8 mouse cellular contexts compared by ENCODE assay signal in the genomic region with DNA sequence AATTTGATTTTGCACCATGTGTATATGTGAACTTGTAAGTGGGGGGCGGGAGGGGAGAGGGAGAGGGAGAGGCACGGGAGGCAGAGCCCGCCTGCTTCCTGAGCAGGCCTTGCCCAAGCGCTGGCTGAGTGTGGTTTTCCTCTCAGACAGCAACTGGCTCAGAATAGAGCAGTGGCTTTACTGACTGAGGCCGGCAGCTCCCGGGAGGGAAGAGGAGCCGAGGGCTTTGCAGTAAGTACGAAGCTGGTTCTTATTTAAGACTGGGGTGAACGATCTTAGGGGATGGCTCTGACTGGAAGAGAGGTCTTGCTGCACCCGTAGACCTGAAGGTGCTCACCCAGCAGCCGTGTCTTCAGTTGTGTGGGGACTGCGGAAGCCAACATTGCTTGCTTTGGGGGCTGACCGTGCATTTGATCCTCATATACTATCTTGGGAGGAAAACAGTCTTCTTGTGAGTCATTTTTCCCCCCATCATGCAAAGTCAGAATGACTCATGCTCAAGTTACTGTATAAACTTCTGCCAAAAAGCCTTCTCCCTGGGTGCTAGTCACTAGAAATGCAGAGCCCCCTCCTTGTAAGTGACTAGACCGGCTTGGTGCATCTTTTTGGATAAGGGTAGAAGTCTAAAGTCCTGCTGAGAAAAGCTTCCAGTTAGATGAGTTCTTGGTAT. TPM values are rescaled to one million over a fixed set of nuclear protein-coding genes. Genes with fewer than 3 reads are reported as not detected.
DNase-seq lines count a peak whose midpoint lies in the region; ATAC-seq and TF ChIP-seq lines count a peak whose summit lies in the region.

No protein-coding gene starts in this region.

- no peak overlapping the region for H3K4me3 ChIP-seq in kidney, embryonic 15.5 days (replicated peaks)
- no peak overlapping the region for H3K4me3 ChIP-seq in kidney, embryonic 14.5 days (ENCODE audit: low read length)
- no peak overlapping the region for H3K4me3 ChIP-seq in embryonic facial prominence, embryonic 12.5 days
- H3K4me3 ChIP-seq in lung, embryonic 14.5 days (ENCODE audit: low read depth, low read length) = no peak overlapping the region
- peak overlapping the region; percentile 15 for H3K4me3 ChIP-seq in stomach, embryonic 16.5 days (replicated peaks; ENCODE audit: low read length)

- peak; percentile 68 for DNase-seq in MEL-GATA-1-ER (ENCODE audit: extremely low read depth, low read depth)
- peak; percentile 45 for DNase-seq in heart, postnatal 4 days
- peak; percentile 57 for DNase-seq in lung, embryonic 14.5 days
- no peak for DNase-seq in cerebellum, adult 9-11 months

- 44% methylated on average over 14 of the region's 14 CpGs for WGBS in kidney, embryonic 15.5 days
- WGBS in kidney, embryonic 14.5 days = 52% methylated on average over 14 of the region's 14 CpGs
- 42% methylated on average over 14 of the region's 14 CpGs for WGBS in embryonic facial prominence, embryonic 12.5 days
- 42% methylated on average over 14 of the region's 14 CpGs for WGBS in lung, embryonic 14.5 days
- 40% methylated on average over 14 of the region's 14 CpGs for WGBS in stomach, embryonic 16.5 days

- ATAC-seq in kidney, embryonic 15.5 days (replicated peaks; ENCODE audit: low FRiP score) = no peak
- no peak for ATAC-seq in kidney, embryonic 14.5 days (ENCODE audit: low FRiP score, low TSS enrichment)
- ATAC-seq in embryonic facial prominence, embryonic 12.5 days (ENCODE audit: insufficient number of reproducible peaks, insufficient read depth, low FRiP score, low TSS enrichment) = no peak
- ATAC-seq in lung, embryonic 14.5 days (ENCODE audit: insufficient read depth) = no peak
- ATAC-seq in stomach, embryonic 16.5 days (ENCODE audit: insufficient read depth, low FRiP score) = peak; percentile 67

- no peak overlapping the region for H3K9ac ChIP-seq in kidney, embryonic 15.5 days
- H3K9ac ChIP-seq in kidney, embryonic 14.5 days (ENCODE audit: low read depth, low read length) = no peak overlapping the region
- H3K9ac ChIP-seq in embryonic facial prominence, embryonic 12.5 days = no peak overlapping the region
- H3K9ac ChIP-seq in lung, embryonic 14.5 days = no peak overlapping the region
- no peak overlapping the region; the same call in 1 of the 2 replicates for H3K9ac ChIP-seq in stomach, embryonic 16.5 days (ENCODE audit: low read length)

- peak overlapping the region; percentile 47; the same call in 1 of the 2 replicates for H3K27ac ChIP-seq in kidney, embryonic 15.5 days
- no peak overlapping the region for H3K27ac ChIP-seq in kidney, embryonic 14.5 days (ENCODE audit: low read depth, low read length)
- peak overlapping the region; percentile 73 for H3K27ac ChIP-seq in embryonic facial prominence, embryonic 12.5 days
- H3K27ac ChIP-seq in lung, embryonic 14.5 days (ENCODE audit: low read depth) = peak overlapping the region; percentile 54; the same call in 1 of the 2 replicates
- H3K27ac ChIP-seq in stomach, embryonic 16.5 days (ENCODE audit: low read length) = peak overlapping the region; percentile 64; the same call in 1 of the 2 replicates

- H3K36me3 ChIP-seq in kidney, embryonic 15.5 days = no peaks in the 10 kb centered on the region
- no peaks in the 10 kb centered on the region for H3K36me3 ChIP-seq in kidney, embryonic 14.5 days (ENCODE audit: control insufficient read depth, insufficient read depth, low read length)
- no peaks in the 10 kb centered on the region for H3K36me3 ChIP-seq in embryonic facial prominence, embryonic 12.5 days
- H3K36me3 ChIP-seq in lung, embryonic 14.5 days (ENCODE audit: insufficient read depth) = no peaks in the 10 kb centered on the region
- H3K36me3 ChIP-seq in stomach, embryonic 16.5 days (ENCODE audit: control insufficient read depth, insufficient read depth, low read length) = no peaks in the 10 kb centered on the region

- H3K4me1 ChIP-seq in kidney, embryonic 15.5 days = peaks cover 10% of the 10 kb centered on the region
- H3K4me1 ChIP-seq in kidney, embryonic 14.5 days (ENCODE audit: control insufficient read depth, insufficient read depth, low read length) = peaks cover 2% of the 10 kb centered on the region; the same call in 1 of the 2 replicates
- H3K4me1 ChIP-seq in embryonic facial prominence, embryonic 12.5 days = peaks cover 19% of the 10 kb centered on the region
- H3K4me1 ChIP-seq in lung, embryonic 14.5 days (ENCODE audit: insufficient read depth) = no peaks in the 10 kb centered on the region; the same call in 1 of the 2 replicates
- peaks cover 11% of the 10 kb centered on the region; the same call in 1 of the 2 replicates for H3K4me1 ChIP-seq in stomach, embryonic 16.5 days (ENCODE audit: control insufficient read depth, insufficient read depth, low read length)

- H3K27me3 ChIP-seq in kidney, embryonic 15.5 days = no peaks in the 10 kb centered on the region
- no peaks in the 10 kb centered on the region; the same call in 1 of the 2 replicates for H3K27me3 ChIP-seq in kidney, embryonic 14.5 days (ENCODE audit: control insufficient read depth, insufficient read depth, low read length)
- H3K27me3 ChIP-seq in embryonic facial prominence, embryonic 12.5 days = no peaks in the 10 kb centered on the region
- H3K27me3 ChIP-seq in lung, embryonic 14.5 days (ENCODE audit: insufficient read depth, low read length) = no peaks in the 10 kb centered on the region
- H3K27me3 ChIP-seq in stomach, embryonic 16.5 days (ENCODE audit: control insufficient read depth, insufficient read depth, low read length) = no peaks in the 10 kb centered on the region

- peak overlapping the region; percentile 22; the same call in 1 of the 2 replicates for H3K4me2 ChIP-seq in kidney, embryonic 15.5 days
- no peak overlapping the region for H3K4me2 ChIP-seq in kidney, embryonic 14.5 days (replicated peaks; ENCODE audit: low read depth, low read length)
- peak overlapping the region; percentile 22; the same call in 1 of the 2 replicates for H3K4me2 ChIP-seq in embryonic facial prominence, embryonic 12.5 days (replicated peaks)
- H3K4me2 ChIP-seq in lung, embryonic 14.5 days = peak overlapping the region; percentile 31; the same call in 1 of the 2 replicates
- peak overlapping the region; percentile 36 for H3K4me2 ChIP-seq in stomach, embryonic 16.5 days (ENCODE audit: low read depth, low read length)

- no peak for TF ChIP-seq CTCF in lung, embryonic 14.5 days (IDR thresholded peaks at IDR 0.05; ENCODE audit: low read depth)

- H3K9me3 ChIP-seq in kidney, embryonic 15.5 days (replicated peaks) = no peaks in the 10 kb centered on the region
- no peaks in the 10 kb centered on the region for H3K9me3 ChIP-seq in kidney, embryonic 14.5 days (ENCODE audit: control insufficient read depth, low read length)
- H3K9me3 ChIP-seq in embryonic facial prominence, embryonic 12.5 days = no peaks in the 10 kb centered on the region
- no peaks in the 10 kb centered on the region for H3K9me3 ChIP-seq in lung, embryonic 14.5 days (ENCODE audit: low read depth, low read length)
- H3K9me3 ChIP-seq in stomach, embryonic 16.5 days (replicated peaks; ENCODE audit: control insufficient read depth, low read length) = no peaks in the 10 kb centered on the region

RNA-seq across cellular contexts. Expression of a gene that starts 48.8 kb away (rescaled TPM):
- polyA plus RNA-seq in kidney, embryonic 15.5 days (2015; fragmentation: Nextera tagmentation; extraction: Ambion mirVana) = 9.9 and 10.6 TPM in 2 replicates
- 6.6 and 13.6 TPM in 2 replicates for polyA plus RNA-seq in kidney, embryonic 14.5 days (2014; fragmentation: Nextera tagmentation; extraction: Ambion mirVana)
- 15.8 and 16.8 TPM in 2 replicates for polyA plus RNA-seq in embryonic facial prominence, embryonic 12.5 days (2016; fragmentation: Nextera tagmentation; extraction: Ambion mirVana)
- 10 to 100 TPM; 18.3 to 26.7 TPM for total RNA-seq in heart, postnatal 4 days (2021)
- polyA plus RNA-seq in lung, embryonic 14.5 days (2014; fragmentation: Nextera tagmentation; extraction: Ambion mirVana) = 13.0 and 13.4 TPM in 2 replicates
- 7.6 and 7.7 TPM in 2 replicates for polyA plus RNA-seq in stomach, embryonic 16.5 days (2015; fragmentation: Nextera tagmentation; extraction: Ambion mirVana)
